Mouse (Mus musculus) heart, adult 2 months (tissue): Measurements from ENCODE around the gene Trpc4.

Source experiments
- CTCF ChIP-seq: fragments of 200-600 bp; IDR thresholded peaks from 2 replicates; pipeline ENCODE4 v1.8.1; 2022; ENCODE audit warnings: antibody characterized with exemption, mild to moderate bottlenecking, moderate library complexity
- EP300 ChIP-seq: fragments of 200-500 bp; IDR thresholded peaks from 2 replicates; pipeline ENCODE4 v1.6.1; 2011; ENCODE audit warnings: low read depth, low read length, control low read depth; ENCODE audit not compliant: insufficient read depth
- POLR2A ChIP-seq: fragments of 200-500 bp; IDR thresholded peaks from 2 replicates; pipeline ENCODE4 v1.6.1; 2011; ENCODE audit warnings: mild to moderate bottlenecking, low read depth, low read length, control low read depth; ENCODE audit not compliant: insufficient read depth

GRCm38 (mm10) chr3:54201231-54201630 is 45.4 kb downstream of the Trpc4 start:
- TF ChIP-seq POLR2A (no peak), CTCF (no peak), EP300 (no peak)
